Mouse (Mus musculus): ENCODE measurements around the gene Fam174b. TPM values are rescaled to one million over a fixed set of nuclear protein-coding genes. Genes with fewer than 3 reads are reported as not detected.

The Fam174b gene
- polyA plus RNA-seq, 1 experiment from 2014 or later: 26.7 TPM

- Histone ChIP-seq H3K9me3 (no peaks in the 10 kb centered on the region), H3K9ac (no peak overlapping the region), H3K27ac (no peak overlapping the region), H3K4me2 (no peak overlapping the region), H3K4me1 (no peaks in the 10 kb centered on the region), H3K36me3 (replicated peaks) (no peaks in the 10 kb centered on the region), H3K4me3 (replicated peaks) (no peak overlapping the region), H3K27me3 (no peaks in the 10 kb centered on the region)
- 93% methylated on average over 4 of the region's 4 CpGs for WGBS
- ATAC-seq (ENCODE audit: low FRiP score): no peak
Measured at GRCm38 (mm10) chr7:73785815-73786214, 45.7 kb downstream of the Fam174b start.

GRCm38 (mm10) chr7:73787513-73787912, 47.4 kb downstream of the Fam174b start:
- WGBS: 91% methylated on average over 8 of the region's 8 CpGs
- H3K4me3 ChIP-seq (replicated peaks): no peak overlapping the region
- H3K36me3 ChIP-seq (replicated peaks): no peaks in the 10 kb centered on the region

GRCm38 (mm10) chr7:73791096-73791495, 51.0 kb downstream of the Fam174b start:
- no peak overlapping the region for H3K4me3 ChIP-seq (replicated peaks)
- ATAC-seq (ENCODE audit: low FRiP score): no peak
- no peaks in the 10 kb centered on the region for H3K36me3 ChIP-seq (replicated peaks)
- WGBS: 60% methylated on average over 8 of the region's 8 CpGs
- no peak overlapping the region for H3K9ac ChIP-seq
- no peaks in the 10 kb centered on the region for H3K27me3 ChIP-seq
- no peak overlapping the region for H3K27ac ChIP-seq
- H3K4me1 ChIP-seq: no peaks in the 10 kb centered on the region
- no peaks in the 10 kb centered on the region for H3K9me3 ChIP-seq
- H3K4me2 ChIP-seq: no peak overlapping the region

More at GRCm38 (mm10) chr7:73787513-73787912, 47.4 kb downstream of the Fam174b start:
- H3K4me2 ChIP-seq: no peak overlapping the region
- H3K27ac ChIP-seq: no peak overlapping the region
- no peaks in the 10 kb centered on the region for H3K4me1 ChIP-seq
- ATAC-seq (ENCODE audit: low FRiP score): no peak
- H3K27me3 ChIP-seq: no peaks in the 10 kb centered on the region
- no peak overlapping the region for H3K9ac ChIP-seq
- H3K9me3 ChIP-seq: no peaks in the 10 kb centered on the region

- no peak for ATAC-seq (ENCODE audit: low FRiP score)
- no peak overlapping the region for H3K4me2 ChIP-seq
- H3K9ac ChIP-seq: no peak overlapping the region
- no peak overlapping the region for H3K27ac ChIP-seq
- WGBS: 89% methylated on average over 4 of the region's 4 CpGs
- no peak overlapping the region for H3K4me3 ChIP-seq (replicated peaks)
- H3K36me3 ChIP-seq (replicated peaks): no peaks in the 10 kb centered on the region
- H3K4me1 ChIP-seq: no peaks in the 10 kb centered on the region
- no peaks in the 10 kb centered on the region for H3K27me3 ChIP-seq
- H3K9me3 ChIP-seq: no peaks in the 10 kb centered on the region
Measured at GRCm38 (mm10) chr7:73792155-73792554, 52.1 kb downstream of the Fam174b start.

GRCm38 (mm10) chr7:73792641-73793040, 52.5 kb downstream of the Fam174b start:
- no peak overlapping the region for H3K4me3 ChIP-seq (replicated peaks)
- 73% methylated on average over 3 of the region's 3 CpGs for WGBS
- H3K9ac ChIP-seq: no peak overlapping the region
- no peak for ATAC-seq (ENCODE audit: low FRiP score)
- no peak overlapping the region for H3K27ac ChIP-seq
- no peaks in the 10 kb centered on the region for H3K4me1 ChIP-seq
- no peak overlapping the region for H3K4me2 ChIP-seq
- no peaks in the 10 kb centered on the region for H3K9me3 ChIP-seq
- no peaks in the 10 kb centered on the region for H3K36me3 ChIP-seq (replicated peaks)
- H3K27me3 ChIP-seq: no peaks in the 10 kb centered on the region

- WGBS: 72% methylated on average over 2 of the region's 2 CpGs
- Histone ChIP-seq H3K9me3 (no peaks in the 10 kb centered on the region), H3K27ac (no peak overlapping the region), H3K4me3 (replicated peaks) (no peak overlapping the region), H3K4me1 (no peaks in the 10 kb centered on the region), H3K27me3 (no peaks in the 10 kb centered on the region), H3K4me2 (no peak overlapping the region), H3K36me3 (replicated peaks) (no peaks in the 10 kb centered on the region), H3K9ac (no peak overlapping the region)
- ATAC-seq (ENCODE audit: low FRiP score): no peak
Measured at GRCm38 (mm10) chr7:73809261-73809660, 69.2 kb downstream of the Fam174b start.

- Histone ChIP-seq H3K4me1 (no peaks in the 10 kb centered on the region), H3K36me3 (replicated peaks) (no peaks in the 10 kb centered on the region)
Measured at GRCm38 (mm10) chr7:73811439-73811838, 71.3 kb downstream of the Fam174b start.

GRCm38 (mm10) chr7:73812176-73812575, 72.1 kb downstream of the Fam174b start:
- no peaks in the 10 kb centered on the region for H3K36me3 ChIP-seq (replicated peaks)
- no peaks in the 10 kb centered on the region for H3K9me3 ChIP-seq
- no peak overlapping the region for H3K27ac ChIP-seq
- H3K4me3 ChIP-seq (replicated peaks): no peak overlapping the region
- no peaks in the 10 kb centered on the region for H3K4me1 ChIP-seq
- no peaks in the 10 kb centered on the region for H3K27me3 ChIP-seq
- H3K9ac ChIP-seq: no peak overlapping the region
- ATAC-seq (ENCODE audit: low FRiP score): no peak
- no peak overlapping the region for H3K4me2 ChIP-seq
- 86% methylated on average over 6 of the region's 6 CpGs for WGBS

More at GRCm38 (mm10) chr7:73811439-73811838, 71.3 kb downstream of the Fam174b start:
- 89% methylated on average over 7 of the region's 7 CpGs for WGBS
- Histone ChIP-seq H3K9ac (no peak overlapping the region), H3K4me2 (no peak overlapping the region), H3K9me3 (no peaks in the 10 kb centered on the region), H3K4me3 (replicated peaks) (no peak overlapping the region), H3K27me3 (no peaks in the 10 kb centered on the region), H3K27ac (no peak overlapping the region)
- ATAC-seq (ENCODE audit: low FRiP score): no peak

GRCm38 (mm10) chr7:73813887-73814286, 73.8 kb downstream of the Fam174b start:
- WGBS: 87% methylated on average over 4 of the region's 4 CpGs

GRCm38 (mm10) chr7:73814454-73814853, 74.4 kb downstream of the Fam174b start:
- Histone ChIP-seq H3K27ac (no peak overlapping the region), H3K36me3 (replicated peaks) (no peaks in the 10 kb centered on the region), H3K4me2 (no peak overlapping the region), H3K4me1 (no peaks in the 10 kb centered on the region), H3K9ac (no peak overlapping the region), H3K27me3 (no peaks in the 10 kb centered on the region), H3K9me3 (no peaks in the 10 kb centered on the region), H3K4me3 (replicated peaks) (no peak overlapping the region)
- no peak for ATAC-seq (ENCODE audit: low FRiP score)
- WGBS: 94% methylated on average over 7 of the region's 7 CpGs

More at GRCm38 (mm10) chr7:73813887-73814286, 73.8 kb downstream of the Fam174b start:
- ATAC-seq (ENCODE audit: low FRiP score): no peak
- Histone ChIP-seq H3K4me1 (no peaks in the 10 kb centered on the region), H3K36me3 (replicated peaks) (no peaks in the 10 kb centered on the region), H3K9ac (no peak overlapping the region), H3K27me3 (no peaks in the 10 kb centered on the region), H3K4me3 (replicated peaks) (no peak overlapping the region), H3K4me2 (no peak overlapping the region), H3K9me3 (no peaks in the 10 kb centered on the region), H3K27ac (no peak overlapping the region)

GRCm38 (mm10) chr7:73816255-73816996, 76.3 kb downstream of the Fam174b start:
- Histone ChIP-seq H3K36me3 (replicated peaks) (no peaks in the 10 kb centered on the region), H3K27me3 (no peaks in the 10 kb centered on the region), H3K4me2 (no peak overlapping the region), H3K27ac (no peak overlapping the region), H3K4me1 (no peaks in the 10 kb centered on the region), H3K9ac (no peak overlapping the region), H3K9me3 (no peaks in the 10 kb centered on the region), H3K4me3 (replicated peaks) (no peak overlapping the region)
- ATAC-seq (ENCODE audit: low FRiP score): no peak
- 82% methylated on average over 8 of the region's 8 CpGs for WGBS

- WGBS: 85% methylated on average over 17 of the region's 17 CpGs
Measured at GRCm38 (mm10) chr7:73819366-73819765, 79.3 kb downstream of the Fam174b start.

More at GRCm38 (mm10) chr7:73819366-73819765, 79.3 kb downstream of the Fam174b start:
- Histone ChIP-seq H3K4me2 (no peak overlapping the region), H3K9ac (no peak overlapping the region), H3K27ac (no peak overlapping the region), H3K4me3 (replicated peaks) (no peak overlapping the region), H3K9me3 (no peaks in the 10 kb centered on the region), H3K27me3 (no peaks in the 10 kb centered on the region), H3K36me3 (replicated peaks) (no peaks in the 10 kb centered on the region), H3K4me1 (no peaks in the 10 kb centered on the region)
- no peak for ATAC-seq (ENCODE audit: low FRiP score)

Data from forebrain, embryonic 12.5 days (tissue).